Mouse (Mus musculus) CH12.LX (cell line): ENCODE results near the gene Lrrc29. TPM values are rescaled to one million over a fixed set of nuclear protein-coding genes. Genes with fewer than 3 reads are reported as not detected.

ENCODE experiments used
- DNase-seq: peaks from one replicate; pipeline ENCODE4 v3.0.0-alpha.2; 2013; ENCODE audit errors: extremely low read depth
- H3K27ac ChIP-seq: 2 replicates; pipeline ENCODE4 v1.5.1; 2012; ENCODE audit warnings: low read depth, mild to moderate bottlenecking, control low read depth, moderate library complexity; ENCODE audit not compliant: insufficient read depth
- H3K27me3 ChIP-seq: replicated peaks from 2 replicates; pipeline ENCODE3; 2012; ENCODE audit warnings: inconsistent platforms
- H3K36me3 ChIP-seq, 2 experiments: replicated peaks in 1 of 2; 2 replicates each; pipeline versions ENCODE3 to v1.6.1; 2012; ENCODE audit warnings: inconsistent platforms in 1 of 2, low read length in 1 of 2, mild to moderate bottlenecking in 1 of 2, mixed read lengths in 1 of 2, moderate library complexity in 1 of 2; ENCODE audit not compliant: control insufficient read depth in 1 of 2, insufficient read depth in 1 of 2
- H3K4me1 ChIP-seq, 2 experiments: 2 replicates each; pipeline ENCODE4 v1.6.1; 2012; ENCODE audit warnings: inconsistent platforms in 1 of 2, moderate library complexity in 1 of 2; ENCODE audit not compliant: insufficient read depth in 2 of 2, control insufficient read depth in 1 of 2
- H3K4me2 ChIP-seq: 2 replicates; pipeline ENCODE4 v1.6.1; 2012; ENCODE audit warnings: low read depth, mild to moderate bottlenecking, control low read depth; ENCODE audit not compliant: poor library complexity, insufficient read depth, severe bottlenecking
- H3K4me3 ChIP-seq, 3 experiments: fragments of 150-350 bp in 1 of 3; sonication (generic) in 1 of 3; replicated peaks in 1 of 3; 2 replicates each; pipeline versions ENCODE3 to v1.5.1; 2011 to 2012; ENCODE audit warnings: low read depth in 2 of 3, low read length in 2 of 3, mild to moderate bottlenecking in 2 of 3, moderate library complexity in 2 of 3, control low read depth in 1 of 3, improper control_type of control experiment in 1 of 3, inconsistent platforms in 1 of 3, mixed read lengths in 1 of 3; ENCODE audit not compliant: poor library complexity in 1 of 3
- H3K79me2 ChIP-seq: replicated peaks from 2 replicates; pipeline ENCODE4 v1.6.1; 2012; ENCODE audit warnings: mild to moderate bottlenecking, moderate library complexity; ENCODE audit not compliant: control insufficient read depth, poor library complexity, insufficient read depth, severe bottlenecking; ENCODE audit errors: extremely low read depth
- H3K9ac ChIP-seq: 2 replicates; pipeline ENCODE4 v1.6.1; 2012; ENCODE audit warnings: low read depth, mild to moderate bottlenecking, control low read depth, moderate library complexity; ENCODE audit not compliant: insufficient read depth
- H3K9me3 ChIP-seq: replicated peaks from 2 replicates; pipeline ENCODE3; 2012; ENCODE audit warnings: low read length, inconsistent platforms, mixed read lengths
- E2F4 ChIP-seq: IDR thresholded peaks from 2 replicates; pipeline ENCODE4 v1.6.1; 2011; ENCODE audit warnings: low read depth, low read length, improper control_type of control experiment; ENCODE audit not compliant: insufficient replicate concordance
- ELF1 ChIP-seq: IDR thresholded peaks from 2 replicates; pipeline ENCODE4 v1.6.1; 2014; ENCODE audit warnings: low read depth, mild to moderate bottlenecking, inconsistent platforms, low read length, improper control_type of control experiment
- EP300 ChIP-seq: IDR thresholded peaks from 2 replicates; pipeline ENCODE4 v1.6.1; 2011; ENCODE audit warnings: low read length, improper control_type of control experiment
- ETS1 ChIP-seq: conservative IDR thresholded peaks from 2 replicates; pipeline ENCODE4 v1.6.1; 2012; ENCODE audit warnings: low read depth, mild to moderate bottlenecking, inconsistent platforms, low read length, improper control_type of control experiment, moderate library complexity
- HCFC1 ChIP-seq: IDR thresholded peaks from 2 replicates; pipeline ENCODE4 v1.6.1; 2012; ENCODE audit warnings: low read depth, mild to moderate bottlenecking, inconsistent platforms, low read length, improper control_type of control experiment
- JUND ChIP-seq: conservative IDR thresholded peaks from 2 replicates; pipeline ENCODE4 v1.6.1; 2011; ENCODE audit warnings: low read depth, low read length, improper control_type of control experiment
- MAFK ChIP-seq: IDR thresholded peaks from 2 replicates; pipeline ENCODE4 v1.6.1; 2011; ENCODE audit warnings: low read length, improper control_type of control experiment; ENCODE audit not compliant: insufficient replicate concordance
- MAX ChIP-seq: IDR thresholded peaks from 2 replicates; pipeline ENCODE4 v1.6.1; 2011; ENCODE audit warnings: low read length, improper control_type of control experiment
- MAZ ChIP-seq: IDR thresholded peaks from 2 replicates; pipeline ENCODE4 v1.6.1; 2012; ENCODE audit warnings: low read depth, mild to moderate bottlenecking, inconsistent platforms, low read length, improper control_type of control experiment, moderate library complexity
- MEF2A ChIP-seq: IDR thresholded peaks from 2 replicates; pipeline ENCODE4 v1.6.1; 2014; ENCODE audit warnings: low read depth, mild to moderate bottlenecking, inconsistent platforms, low read length, improper control_type of control experiment, borderline replicate concordance
- MXI1 ChIP-seq: IDR thresholded peaks from 2 replicates; pipeline ENCODE4 v1.6.1; 2011; ENCODE audit warnings: mild to moderate bottlenecking, low read depth, low read length, improper control_type of control experiment
- MYC ChIP-seq: IDR thresholded peaks from 2 replicates; pipeline ENCODE4 v1.6.1; 2011; ENCODE audit warnings: low read depth, mild to moderate bottlenecking, improper control_type of control experiment, low read length
- NRF1 ChIP-seq: IDR thresholded peaks from 2 replicates; pipeline ENCODE4 v1.6.1; 2014; ENCODE audit warnings: low read depth, mild to moderate bottlenecking, inconsistent platforms, low read length, improper control_type of control experiment, moderate library complexity
- RAD21 ChIP-seq: IDR thresholded peaks from 2 replicates; pipeline ENCODE4 v1.6.1; 2011; ENCODE audit warnings: low read depth, mild to moderate bottlenecking, low read length, improper control_type of control experiment, moderate library complexity
- RCOR1 ChIP-seq: conservative IDR thresholded peaks from 2 replicates; pipeline ENCODE4 v1.6.1; 2012; ENCODE audit warnings: low read depth, mild to moderate bottlenecking, inconsistent platforms, low read length, improper control_type of control experiment
- SIN3A ChIP-seq: IDR thresholded peaks from 2 replicates; pipeline ENCODE4 v1.6.1; 2012; ENCODE audit warnings: low read length, improper control_type of control experiment, inconsistent platforms
- SMC3 ChIP-seq: IDR thresholded peaks from 2 replicates; pipeline ENCODE4 v1.6.1; 2011; ENCODE audit warnings: low read depth, low read length, improper control_type of control experiment
- TCF12 ChIP-seq: IDR thresholded peaks from 2 replicates; pipeline ENCODE4 v1.6.1; 2014; ENCODE audit warnings: low read depth, mild to moderate bottlenecking, inconsistent platforms, low read length, improper control_type of control experiment
- UBTF ChIP-seq: IDR thresholded peaks from 2 replicates; pipeline ENCODE4 v1.6.1; 2012; ENCODE audit warnings: low read depth, mild to moderate bottlenecking, inconsistent platforms, low read length, improper control_type of control experiment, moderate library complexity
- USF1 ChIP-seq: IDR thresholded peaks from 2 replicates; pipeline ENCODE4 v1.6.1; 2014; ENCODE audit warnings: low read depth, mild to moderate bottlenecking, inconsistent platforms, low read length, improper control_type of control experiment
- ZC3H11A ChIP-seq: IDR thresholded peaks from 2 replicates; pipeline ENCODE4 v1.6.1; 2012; ENCODE audit warnings: low read depth, mild to moderate bottlenecking, inconsistent platforms, low read length, improper control_type of control experiment
- ZMIZ1 ChIP-seq: IDR thresholded peaks from 2 replicates; pipeline ENCODE4 v1.6.1; 2012; ENCODE audit warnings: low read depth, mild to moderate bottlenecking, inconsistent platforms, low read length, improper control_type of control experiment
- ZNF384 ChIP-seq: IDR thresholded peaks from 2 replicates; pipeline ENCODE4 v1.6.1; 2012; ENCODE audit warnings: low read depth, low read length, improper control_type of control experiment, inconsistent platforms
- dilution Hi-C: fragments of 300-500 bp; cut with MboI; formaldehyde crosslinking; loops from 2 replicates; pipeline ENCODE4 v1.14.3; 2020; ENCODE audit warnings: low sequenced_read_pairs; ENCODE audit not compliant: extremely low pct_unique_long_range_greater_than_20kb, extremely low pct_ligation_motif_present
- in situ Hi-C: fragments of 300-500 bp; cut with MboI; formaldehyde crosslinking; loops from 3 replicates; pipeline ENCODE4 v1.14.3; 2019; ENCODE audit warnings: low sequenced_read_pairs, low pct_ligation_motif_present, low pct_unique_long_range_greater_than_20kb, mixed read lengths
- polyA plus RNA-seq: library from polyadenylated mRNA; unstranded; fragments of >175 nt; gene quantifications from 2 replicates; pipeline ENCODE4 v1.2.1, GENCODE M21; 2012; ENCODE audit warnings: low read depth; ENCODE audit not compliant: insufficient read length
- total RNA-seq, 2 experiments: library from RNA; depleted of rRNA; stranded (reverse); fragments of 300-350 nt in 1 of 2; fragments of >200 nt in 1 of 2; gene quantifications; 2 replicates each; pipeline ENCODE4 v1.2.3; 2012 to 2014

Gene Lrrc29
- total and polyA plus RNA-seq, 3 experiments, result 1.4 to 1.8 (median 1.7) TPM

GRCm38 (mm10) chr8:105310118-105310517, 16.0 kb downstream of the Lrrc29 start:
- peaks cover 0 to 17% of the 10 kb centered on the region in 2 experiments; a peak in 2 of 4 replicates for H3K4me1 ChIP-seq
- DNase-seq, result no peak

GRCm38 (mm10) chr8:105309142-105309847, 16.8 kb downstream of the Lrrc29 start:
- Histone ChIP-seq H3K36me3 (peaks cover 88 to 98% of the 10 kb centered on the region in 2 experiments), H3K4me3 (no peak overlapping the region), H3K27me3 (no peaks in the 10 kb centered on the region), H3K4me2 (no peak overlapping the region), H3K9me3 (peaks cover 2% of the 10 kb centered on the region), H3K27ac (no peak overlapping the region), H3K79me2 (no peaks in the 10 kb centered on the region), H3K4me1 (peaks cover 3 to 24% of the 10 kb centered on the region in 2 experiments), H3K9ac (no peak overlapping the region)
- in situ Hi-C loops (no loop called here), dilution Hi-C loops (no loop called here)
- no peak for TF ChIP-seq MYC
- no peak for TF ChIP-seq TCF12
- no peak for TF ChIP-seq EP300
- no peak for TF ChIP-seq UBTF
- TF ChIP-seq ELF1, result no peak
- no peak for TF ChIP-seq JUND
- no peak for TF ChIP-seq RCOR1
- no peak for TF ChIP-seq USF1
- TF ChIP-seq MAZ, result no peak
- TF ChIP-seq MEF2A, result no peak
- no peak for TF ChIP-seq ETS1
- no peak for TF ChIP-seq MAFK
- no peak for TF ChIP-seq SIN3A
- no peak for TF ChIP-seq ZC3H11A
- no peak for DNase-seq

More at GRCm38 (mm10) chr8:105310118-105310517, 16.0 kb downstream of the Lrrc29 start:
- H3K27ac ChIP-seq, result no peak overlapping the region
- no peak overlapping the region for H3K4me3 ChIP-seq
- no peak overlapping the region for H3K4me2 ChIP-seq
- H3K79me2 ChIP-seq, result no peaks in the 10 kb centered on the region
- peaks cover 2% of the 10 kb centered on the region for H3K9me3 ChIP-seq
- no peak overlapping the region for H3K9ac ChIP-seq
- H3K36me3 ChIP-seq, result peaks cover 90 to 99% of the 10 kb centered on the region in 2 experiments
- dilution Hi-C loops, result no loop called here
- H3K27me3 ChIP-seq, result no peaks in the 10 kb centered on the region
- in situ Hi-C loops, result no loop called here
- TF ChIP-seq ZMIZ1, result no peak
- TF ChIP-seq MXI1, result no peak
- TF ChIP-seq MAZ, result no peak
- TF ChIP-seq ZC3H11A, result no peak
- TF ChIP-seq RCOR1, result no peak
- no peak for TF ChIP-seq JUND
- no peak for TF ChIP-seq ZNF384
- no peak for TF ChIP-seq E2F4
- no peak for TF ChIP-seq RAD21
- TF ChIP-seq USF1, result no peak
- no peak for TF ChIP-seq SMC3
- TF ChIP-seq NRF1, result no peak
- TF ChIP-seq HCFC1, result no peak
- no peak for TF ChIP-seq MAX
